Mouse (Mus musculus): ENCODE measurements around the gene Sdk1. TPM values are rescaled to one million over a fixed set of nuclear protein-coding genes. Genes with fewer than 3 reads are reported as not detected.
A peak's percentile ranks its signal among the peaks of the same experiment; 100 is the strongest.

Gene Sdk1
- total RNA-seq, 4 experiments from 2014 or later: 0.77 to 1.4 (median 1.2) TPM

DNA sequence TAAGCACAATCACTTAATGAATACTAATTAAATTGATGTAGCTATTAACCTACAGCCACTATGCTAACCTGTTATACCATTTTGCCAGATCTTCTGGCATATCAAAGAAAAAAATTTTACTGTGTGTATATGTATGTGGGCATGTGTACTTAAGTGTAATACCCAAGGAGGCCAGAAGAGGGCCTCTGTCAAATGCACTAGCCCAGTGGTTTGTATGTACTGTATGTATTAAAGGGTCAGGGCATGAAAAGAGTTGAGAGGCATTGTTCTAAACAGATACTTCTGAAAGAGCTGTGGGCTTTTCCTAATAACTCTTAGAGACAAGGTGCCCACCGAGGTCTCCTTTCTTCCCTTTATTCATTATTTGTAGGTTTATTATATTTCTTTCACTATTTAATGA, 759.0 kb downstream of the Sdk1 start:
- DNase-seq (ENCODE audit: low spot score in 2 of 2): no peak

DNA sequence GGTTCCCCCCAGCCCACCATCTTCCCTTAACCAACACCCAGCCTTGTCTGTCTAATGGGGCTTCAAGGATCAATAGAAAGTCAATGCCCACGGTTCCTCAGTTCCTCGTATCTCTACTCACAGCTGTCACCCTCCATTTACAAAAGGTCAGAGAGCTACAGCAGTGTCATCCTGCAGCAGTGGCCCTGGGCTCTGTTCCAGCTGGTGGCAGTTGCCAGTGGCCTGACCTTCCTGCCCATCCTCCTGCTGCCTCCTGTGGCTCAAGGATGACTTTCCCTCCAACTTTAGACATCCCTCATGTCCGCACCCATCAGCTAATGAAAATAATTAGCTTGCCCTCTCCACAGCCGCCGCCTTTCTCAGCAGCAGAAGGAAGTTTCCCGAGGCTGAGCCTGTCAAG, 759.8 kb downstream of the Sdk1 start:
- no peak for DNase-seq (ENCODE audit: low spot score in 2 of 2)

DNA sequence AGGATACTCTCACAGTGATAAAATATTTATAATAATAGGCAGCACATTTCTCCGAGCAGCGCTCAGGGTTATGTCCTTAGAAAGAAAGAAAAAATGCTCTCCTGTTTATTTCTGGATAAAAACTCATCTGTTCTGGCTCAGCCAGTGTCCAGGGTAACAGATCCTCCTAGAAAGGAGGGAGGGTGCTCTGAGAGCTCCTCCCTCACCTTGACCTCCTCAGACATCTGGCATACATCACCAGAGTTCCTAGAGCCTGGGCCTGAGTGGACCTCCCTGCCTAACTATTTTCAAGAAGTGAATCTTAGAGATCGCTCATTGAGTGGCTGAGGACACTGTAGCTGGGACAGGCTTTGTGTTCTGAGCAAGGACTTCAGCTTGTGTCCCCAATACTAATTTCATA, 760.7 kb downstream of the Sdk1 start:
- DNase-seq (ENCODE audit: low spot score in 2 of 2): no peak

DNA sequence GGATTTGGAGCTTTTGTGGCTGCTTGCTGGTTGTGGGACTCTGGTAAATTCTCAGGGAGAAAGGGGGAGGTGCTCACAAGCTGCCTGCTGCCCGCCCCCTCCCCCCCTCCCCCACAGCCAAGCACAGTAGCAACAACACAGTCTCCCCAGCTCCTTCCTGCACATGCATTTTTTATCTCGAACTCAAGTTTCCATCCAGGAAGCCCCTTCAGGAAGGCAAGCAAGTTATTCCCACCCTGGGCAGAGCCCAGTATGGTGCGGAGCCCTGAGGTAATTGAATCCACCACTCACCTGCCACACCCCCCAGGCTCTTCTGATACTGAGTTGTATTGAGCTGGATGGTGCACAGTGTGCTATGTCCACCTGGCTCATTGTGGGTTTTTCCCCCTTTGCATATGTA, 768.9 kb downstream of the Sdk1 start:
- no peak for DNase-seq (ENCODE audit: low spot score in 2 of 2)

DNA sequence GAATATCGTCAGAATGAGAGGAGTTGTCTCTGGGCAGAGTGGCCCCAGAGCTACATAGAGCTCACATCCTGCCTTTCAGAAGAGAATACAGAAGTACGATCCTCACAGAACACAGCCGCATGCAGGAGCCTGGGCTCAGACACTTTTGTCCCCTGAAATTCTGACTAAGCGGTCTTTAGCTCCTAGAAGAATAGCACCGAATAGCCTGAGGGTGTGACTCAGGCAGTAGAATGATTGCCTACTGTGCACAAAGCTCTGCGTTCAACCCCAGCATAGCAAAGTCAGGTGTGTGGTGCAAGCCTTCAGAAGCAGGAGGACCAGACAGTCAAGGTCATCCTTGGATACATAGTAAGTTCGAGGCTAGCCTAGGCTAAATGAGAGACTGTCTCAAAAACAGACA, 775.7 kb downstream of the Sdk1 start:
- no peak for DNase-seq (ENCODE audit: low spot score in 2 of 2)

DNA sequence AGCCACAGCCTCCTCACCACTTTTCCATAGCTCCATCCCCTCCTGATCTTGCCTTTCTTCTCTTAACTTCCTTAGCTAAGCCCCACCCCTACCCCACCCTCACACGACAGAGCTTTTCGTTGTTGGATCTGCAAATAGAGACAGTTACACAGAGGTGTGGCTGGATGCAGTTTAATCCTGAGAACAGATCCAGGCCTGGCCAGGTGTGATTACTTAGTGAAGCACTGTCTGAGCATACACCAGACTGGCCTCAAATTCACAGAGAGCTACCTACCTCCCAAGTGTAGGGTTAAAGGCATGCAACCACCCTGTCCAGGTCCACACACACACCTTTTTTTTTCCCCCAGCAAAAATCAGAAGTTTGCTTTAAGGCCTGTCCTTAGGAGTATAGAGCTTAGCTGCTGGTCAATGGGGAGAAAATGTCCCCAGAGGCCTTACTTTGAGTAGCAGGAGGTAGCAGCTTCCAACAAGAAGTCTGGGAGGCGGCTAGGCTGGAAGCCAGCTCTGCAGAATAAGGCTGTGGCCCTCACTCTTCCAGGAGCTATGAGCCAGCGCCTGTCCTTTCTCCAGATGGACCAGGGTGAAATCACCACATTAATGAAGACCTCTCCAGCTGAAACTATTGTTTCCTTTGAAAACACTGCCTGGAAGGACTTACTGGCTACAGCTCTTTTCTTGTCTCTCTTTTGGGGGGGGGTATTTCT, 781.7 kb downstream of the Sdk1 start:
- DNase-seq (ENCODE audit: low spot score in 2 of 2): no peak

DNA sequence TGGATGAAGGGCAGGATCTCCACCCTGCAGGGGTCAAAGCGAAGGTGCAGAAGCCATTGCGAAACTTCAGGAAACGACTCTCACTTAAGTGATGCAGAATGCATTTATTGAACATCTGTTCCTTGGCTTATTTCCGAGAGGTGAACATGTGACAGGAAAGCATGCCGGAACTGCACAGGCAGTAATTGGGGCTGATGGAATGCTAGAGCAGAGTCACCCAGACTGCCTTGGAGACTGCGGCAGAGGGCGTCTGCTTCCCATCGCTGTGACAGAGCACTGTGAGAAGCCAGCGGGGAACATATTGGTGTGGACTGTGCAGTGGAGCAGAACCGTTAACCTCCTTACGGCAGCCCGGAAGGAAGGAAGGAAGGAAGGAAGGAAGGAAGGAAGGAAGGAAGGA, 783.2 kb downstream of the Sdk1 start:
- DNase-seq (ENCODE audit: low spot score in 2 of 2): no peak

DNA sequence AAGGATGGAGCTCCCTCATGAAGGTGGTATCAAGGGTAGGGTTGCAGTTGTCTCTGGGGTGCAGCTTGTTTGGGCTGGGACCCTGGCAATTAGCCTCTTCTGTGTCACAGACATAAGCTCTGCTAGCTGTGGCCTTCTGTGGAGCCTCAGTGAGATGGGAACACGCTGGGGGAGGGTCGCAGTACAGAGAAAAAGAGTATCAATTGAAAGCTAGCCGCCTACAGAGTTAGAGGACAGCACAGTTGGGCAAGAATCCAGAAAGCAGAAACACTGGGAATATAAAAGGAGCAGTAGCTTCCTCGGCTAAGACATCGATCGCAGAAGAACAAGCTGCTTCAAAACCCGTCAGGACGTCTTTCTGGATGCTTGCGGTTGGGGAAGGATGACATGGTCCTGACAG, 795.2 kb downstream of the Sdk1 start:
- DNase-seq (ENCODE audit: low spot score in 2 of 2): no peak

DNA sequence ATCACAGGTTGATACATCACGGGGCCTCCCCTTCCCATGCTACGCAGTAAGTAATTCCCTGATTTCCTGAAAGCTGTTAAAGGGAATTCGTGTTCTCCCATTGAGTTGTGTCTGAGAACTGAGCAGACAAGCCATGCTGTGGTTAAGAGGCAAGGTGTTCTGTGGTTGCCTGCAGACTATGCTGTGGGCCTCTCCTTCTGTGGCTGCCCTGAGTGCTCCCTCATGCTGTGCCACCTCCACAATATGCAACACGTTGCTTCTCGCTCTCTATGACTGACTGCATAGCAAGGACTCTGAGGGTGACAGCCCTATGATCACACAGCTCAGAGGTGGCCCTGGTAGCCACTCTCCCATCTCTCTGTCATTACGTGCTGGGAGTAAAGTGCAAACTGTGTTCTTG, 797.9 kb downstream of the Sdk1 start:
- DNase-seq (ENCODE audit: low spot score in 2 of 2): no peak

DNA sequence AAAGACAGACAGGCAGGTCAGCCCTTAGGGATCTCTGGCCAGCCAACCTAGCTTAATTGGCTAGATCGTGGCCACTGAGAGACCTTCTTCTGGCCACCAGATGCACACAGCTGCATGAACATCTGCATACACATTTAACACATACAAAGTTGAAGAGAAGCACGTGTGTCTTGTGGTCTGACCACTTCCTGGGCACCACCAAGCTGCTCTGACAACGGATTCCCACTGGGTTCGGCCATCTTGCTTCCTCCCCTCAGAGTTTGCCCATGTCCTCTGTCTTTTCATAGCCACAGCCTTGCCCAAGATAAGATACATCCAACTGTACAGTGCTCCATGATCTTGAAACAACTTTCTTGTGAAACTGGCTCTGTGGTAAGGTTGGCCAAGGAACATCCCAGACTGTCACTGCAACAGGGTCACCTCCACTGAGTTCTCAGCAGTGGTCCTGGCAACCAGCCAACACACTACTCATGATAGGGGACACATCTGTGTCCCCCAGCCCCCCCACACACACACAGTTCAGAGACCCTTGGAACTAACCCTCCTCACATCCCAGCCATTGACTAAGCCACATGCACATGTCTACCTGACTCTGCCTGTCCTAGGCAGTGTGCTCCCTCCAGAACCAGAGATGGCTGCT, 798.7 kb downstream of the Sdk1 start:
- no peak for DNase-seq (ENCODE audit: low spot score in 2 of 2)

DNA sequence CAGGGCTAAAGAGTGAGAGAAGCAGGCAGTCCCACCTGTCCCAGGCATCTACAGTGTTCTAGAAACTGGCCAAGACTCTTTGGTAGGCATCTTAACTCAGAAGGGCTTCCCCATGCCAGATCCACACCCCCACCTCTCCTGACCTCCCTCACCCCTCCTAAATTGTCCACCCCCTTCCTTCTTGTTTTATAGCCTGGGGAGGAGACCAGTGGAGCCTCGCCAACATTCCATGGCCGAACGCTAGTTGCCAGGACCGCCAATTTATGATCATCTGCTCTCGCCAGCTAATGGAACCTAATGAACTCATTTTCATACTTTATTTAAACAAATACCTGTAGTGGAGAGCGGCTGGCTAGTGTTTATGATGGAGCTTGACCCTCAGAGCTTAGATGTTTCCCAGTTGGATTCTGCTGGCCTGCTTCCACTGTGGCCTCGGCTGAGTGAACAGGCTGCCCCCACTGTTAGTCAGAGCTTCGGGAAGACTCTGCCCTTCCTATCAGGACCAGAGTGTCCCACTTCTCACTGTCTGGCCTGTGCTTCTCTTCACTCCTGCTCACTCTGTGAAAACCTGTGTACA, 800.0 kb downstream of the Sdk1 start:
- no peak for DNase-seq (ENCODE audit: low spot score in 2 of 2)

DNA sequence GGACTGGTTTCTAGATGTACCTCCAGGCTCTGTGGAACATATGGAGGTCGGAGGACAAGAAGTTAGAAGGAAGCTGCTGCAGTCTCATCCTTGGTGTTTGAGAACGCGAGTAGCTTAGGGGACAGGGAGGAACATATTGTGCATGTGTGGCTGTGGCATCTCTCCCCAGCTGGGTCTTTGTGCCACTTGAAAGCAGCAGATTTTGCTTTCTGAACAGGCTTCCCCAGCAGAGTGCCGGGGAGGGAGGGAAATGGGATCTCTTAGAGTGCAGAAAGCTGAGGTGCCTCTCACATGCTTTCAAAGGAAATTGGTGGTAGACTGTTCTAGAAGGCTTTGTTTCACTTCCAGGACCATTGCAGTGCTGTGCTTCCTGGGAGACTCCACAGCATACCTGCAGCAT, 820.5 kb downstream of the Sdk1 start:
- DNase-seq (ENCODE audit: low spot score in 2 of 2): no peak

DNA sequence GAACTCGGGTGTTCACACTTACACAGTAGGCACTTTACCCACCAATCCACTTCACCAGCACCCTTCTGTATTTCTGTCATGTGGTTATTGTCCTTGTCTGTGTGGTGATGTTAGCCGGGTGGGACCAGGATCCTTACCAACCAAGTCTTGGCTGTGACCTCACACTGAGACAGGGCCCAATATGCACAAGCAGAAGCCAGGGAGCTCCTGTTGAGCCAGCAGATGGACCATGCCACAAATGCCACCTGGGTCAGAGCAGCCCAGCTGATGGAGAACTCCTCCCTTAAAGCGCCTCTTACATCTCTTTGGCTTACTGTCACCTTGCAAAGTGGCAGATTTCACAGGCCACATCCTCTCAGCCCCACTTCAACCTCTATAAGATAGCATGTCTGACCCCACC, 830.0 kb downstream of the Sdk1 start:
- no peak for DNase-seq (ENCODE audit: low spot score in 2 of 2)

DNA sequence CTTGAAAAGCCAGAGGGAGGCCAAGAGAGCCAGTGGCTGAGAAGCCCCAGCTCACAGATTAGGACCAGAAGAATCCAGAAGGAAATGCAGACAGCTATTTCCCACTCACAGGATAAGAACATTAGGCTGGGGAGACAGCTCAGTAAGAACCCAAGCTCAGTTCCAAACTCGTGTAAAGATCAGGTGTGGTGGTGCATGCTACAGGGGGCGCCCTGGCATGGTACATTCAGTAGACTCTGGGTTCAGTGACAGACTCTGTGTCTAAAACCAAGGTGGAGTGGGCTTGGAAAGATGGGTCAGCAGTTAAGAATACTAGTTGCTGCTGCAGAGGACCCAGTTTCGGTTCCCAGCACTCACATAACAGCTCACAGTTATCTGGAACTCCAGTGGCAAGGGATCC, 832.6 kb downstream of the Sdk1 start:
- no peak for DNase-seq (ENCODE audit: low spot score in 2 of 2)

DNA sequence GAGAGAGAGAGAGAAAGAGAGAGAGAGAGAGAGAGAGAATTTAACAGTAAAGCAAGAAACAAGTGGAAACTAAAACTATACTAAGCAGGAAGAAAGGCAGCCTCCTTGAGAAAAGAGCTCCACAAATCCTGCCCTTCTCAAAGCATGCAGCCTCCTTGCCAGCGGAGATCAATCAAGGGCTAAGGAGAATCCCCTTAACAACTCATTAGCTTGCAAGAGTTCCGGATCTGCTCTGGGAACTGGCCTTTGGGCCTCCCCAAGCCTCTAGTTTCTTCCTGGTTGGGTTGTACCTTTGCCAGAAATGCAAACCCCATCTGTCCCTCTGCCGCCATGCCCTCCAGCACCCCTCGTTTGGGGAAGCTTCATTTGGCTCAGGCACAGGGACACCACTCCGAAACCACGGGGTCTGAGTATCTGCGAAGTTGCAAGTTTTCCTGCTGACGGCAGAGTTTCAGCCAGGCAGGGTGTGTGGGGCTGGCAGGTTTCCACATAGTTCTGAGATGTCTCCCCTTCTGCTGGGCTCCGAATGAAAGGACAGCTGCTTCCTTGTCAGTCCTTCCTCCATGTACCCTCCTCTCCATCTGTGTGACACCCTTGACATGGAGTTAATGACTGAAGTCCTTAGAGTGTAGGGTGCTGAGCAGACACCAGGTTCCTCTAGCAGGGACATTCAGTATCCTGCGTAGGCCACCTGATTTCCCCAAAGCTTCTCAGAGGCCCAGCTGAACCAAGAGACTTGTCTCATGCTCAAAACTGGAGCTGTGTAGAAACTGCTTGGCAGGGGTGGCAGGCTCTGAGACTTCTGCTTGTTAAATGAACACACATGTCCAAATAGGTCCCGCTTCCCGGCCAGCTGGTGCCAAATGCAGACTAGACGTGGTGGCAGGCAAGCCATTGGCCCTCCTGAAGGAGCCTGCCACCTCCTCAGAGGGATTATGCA, 833.5 kb downstream of the Sdk1 start:
- DNase-seq (ENCODE audit: low spot score in 2 of 2): peak in 1 of 2 experiments; percentile 15

DNA sequence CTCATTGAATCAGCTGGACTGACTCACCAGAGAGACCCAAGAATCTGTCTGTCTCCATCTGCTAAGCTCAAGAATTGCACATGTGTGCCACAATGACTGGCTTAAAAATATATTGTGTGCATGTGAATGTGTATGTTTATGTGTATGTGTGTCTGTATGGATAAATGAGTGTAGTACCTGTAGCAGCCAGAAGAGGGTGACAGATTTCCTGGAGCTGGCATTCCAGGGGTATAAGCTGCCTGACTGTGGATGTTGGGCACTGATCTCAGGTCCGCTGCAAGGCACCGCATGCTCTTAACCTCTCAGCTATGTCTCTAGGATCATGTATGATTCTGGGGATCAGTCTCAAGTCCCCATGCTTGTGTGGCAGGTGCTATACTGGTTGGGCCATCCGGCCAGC, 839.4 kb downstream of the Sdk1 start:
- DNase-seq (ENCODE audit: low spot score in 2 of 2): no peak

DNA sequence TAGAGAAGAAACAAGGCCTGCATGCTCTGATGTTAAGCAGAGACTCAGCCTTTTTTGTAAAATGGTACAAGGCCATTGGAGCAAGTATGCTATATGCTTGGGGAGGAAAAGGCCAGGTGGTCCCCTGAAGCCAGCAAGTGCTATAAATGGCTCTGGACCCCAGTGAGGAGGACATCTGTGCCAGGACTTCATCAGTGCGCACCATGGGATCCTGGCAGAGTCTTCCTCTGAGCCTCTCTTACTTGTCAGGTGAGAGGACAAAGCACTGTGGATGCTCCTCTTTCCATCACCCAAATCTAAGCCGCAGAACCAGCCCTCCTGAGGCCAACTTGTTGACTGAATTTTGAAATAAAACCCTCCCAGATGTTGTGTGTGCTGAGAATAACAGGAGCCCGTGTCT, 839.8 kb downstream of the Sdk1 start:
- no peak for DNase-seq (ENCODE audit: low spot score in 2 of 2)

DNA sequence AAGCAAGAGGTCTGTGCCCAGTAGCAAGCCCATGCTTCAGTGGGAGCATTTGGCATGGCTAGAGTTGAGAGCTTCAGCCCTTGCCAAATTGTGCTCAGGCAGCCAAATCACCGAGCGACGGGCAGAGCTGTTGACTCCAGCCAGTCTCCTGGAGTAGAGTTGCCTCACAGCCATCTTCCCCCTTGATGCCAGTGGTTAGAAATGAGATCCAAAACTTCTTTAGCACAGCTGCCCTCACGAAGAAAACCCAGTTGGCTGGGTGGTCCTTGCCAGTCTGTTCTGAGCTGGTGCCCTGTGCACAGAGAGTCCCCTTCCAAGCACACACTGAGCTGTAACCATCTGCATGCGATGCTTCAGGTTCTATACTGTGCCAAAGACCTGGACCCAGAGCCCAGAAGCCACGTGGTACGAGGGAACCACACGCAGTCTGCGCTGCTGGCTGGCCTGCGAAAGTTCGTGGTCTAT, 855.1 kb downstream of the Sdk1 start:
- no peak for DNase-seq (ENCODE audit: low spot score in 2 of 2)

DNA sequence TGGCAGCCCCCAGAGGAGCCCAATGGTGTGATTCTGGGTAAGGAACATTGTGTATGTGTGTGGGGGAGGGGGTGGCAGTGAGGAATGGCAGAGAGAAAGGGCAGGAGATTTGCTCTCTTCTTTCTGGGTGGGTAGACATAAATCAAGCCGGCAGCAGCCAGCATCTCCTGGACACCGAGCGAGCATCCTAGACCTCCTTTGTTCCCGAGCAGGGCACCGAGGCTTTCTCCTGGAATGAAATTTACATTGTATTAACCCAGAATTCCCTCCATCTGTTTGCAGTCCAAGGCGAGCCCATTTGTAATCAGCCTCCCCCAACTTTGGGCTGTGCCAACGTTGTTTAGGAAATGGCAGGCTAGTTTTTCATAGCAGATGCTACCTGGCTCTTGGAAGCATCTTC, 858.9 kb downstream of the Sdk1 start:
- no peak for DNase-seq (ENCODE audit: low spot score in 2 of 2)

DNA sequence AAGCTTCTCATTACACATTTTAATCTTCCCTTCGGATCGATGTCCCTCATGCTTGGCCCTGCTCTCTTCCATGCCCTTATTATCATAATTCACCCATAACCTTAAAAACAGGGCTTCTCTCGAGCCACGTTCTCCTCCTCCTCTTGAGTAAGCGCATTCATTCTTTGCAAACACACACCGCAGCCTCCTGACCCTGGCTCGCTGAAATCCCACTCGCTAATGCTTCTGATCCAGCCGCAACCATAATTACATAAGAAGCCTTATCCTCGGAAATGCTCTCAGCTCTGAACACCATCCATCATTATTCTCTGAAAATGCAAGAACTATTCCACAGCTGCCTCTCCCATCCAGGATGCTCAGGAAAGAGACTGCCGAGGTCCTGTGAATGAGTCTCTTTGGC, 866.1 kb downstream of the Sdk1 start:
- DNase-seq (ENCODE audit: low spot score in 2 of 2): no peak

DNA sequence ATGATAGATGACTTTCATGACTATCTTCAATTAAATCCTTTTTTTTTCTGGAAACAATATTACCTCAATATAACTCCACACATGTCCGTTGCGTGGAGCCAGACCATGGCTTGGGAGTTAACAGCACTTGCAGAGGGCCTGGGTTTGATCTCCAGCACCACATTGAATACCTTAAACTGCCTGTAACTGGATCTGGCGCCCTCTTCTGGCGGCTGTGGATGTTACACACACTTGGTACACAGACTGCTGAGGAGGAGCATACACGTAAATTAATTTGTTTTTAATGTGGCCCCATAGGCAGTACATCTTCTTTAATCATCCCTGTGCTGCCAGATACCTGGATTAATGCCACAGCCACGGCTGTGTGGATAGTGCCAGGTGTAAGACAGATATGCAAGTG, 870.7 kb downstream of the Sdk1 start:
- DNase-seq (ENCODE audit: low spot score in 2 of 2): no peak
